Mouse (Mus musculus) hindbrain, embryonic 16.5 days (tissue): ENCODE data around the gene Btbd2. TPM values are rescaled to one million over a fixed set of nuclear protein-coding genes. Genes with fewer than 3 reads are reported as not detected.

Experiments
- ATAC-seq: fragments of 200-750 bp; cut with Nextera tagmentation; 2 replicates; pipeline ENCODE4 v1.8.0; 2017; ENCODE audit warnings: moderate TSS enrichment, moderate library complexity
- H3K27ac ChIP-seq: fragments of 300-500 bp; sonication (generic); 2 replicates; pipeline ENCODE4 v1.5.1; 2014; ENCODE audit warnings: low read depth, mild to moderate bottlenecking, control low read depth, low read length, moderate library complexity
- H3K27me3 ChIP-seq: fragments of 300-500 bp; sonication (generic); replicated peaks from 2 replicates; pipeline ENCODE4 v1.6.1; 2014; ENCODE audit warnings: low read length; ENCODE audit not compliant: control insufficient read depth, insufficient read depth
- H3K36me3 ChIP-seq: fragments of 300-500 bp; sonication (generic); 2 replicates; pipeline ENCODE4 v1.6.1; 2014; ENCODE audit warnings: mild to moderate bottlenecking, low read length, moderate library complexity, mixed read lengths; ENCODE audit not compliant: control insufficient read depth, insufficient read depth
- H3K4me1 ChIP-seq: fragments of 300-500 bp; sonication (generic); 2 replicates; pipeline ENCODE4 v1.6.1; 2014; ENCODE audit warnings: low read depth, low read length; ENCODE audit not compliant: control insufficient read depth, insufficient read depth
- H3K4me2 ChIP-seq: fragments of 300-500 bp; sonication (generic); 2 replicates; pipeline ENCODE4 v1.6.1; 2014; ENCODE audit warnings: mild to moderate bottlenecking, low read length, control low read depth, moderate library complexity
- H3K4me3 ChIP-seq: fragments of 300-500 bp; sonication (generic); 2 replicates; pipeline ENCODE4 v1.5.1; 2014; ENCODE audit warnings: mild to moderate bottlenecking, low read length, control low read depth, moderate library complexity
- H3K9ac ChIP-seq: fragments of 300-500 bp; sonication (generic); 2 replicates; pipeline ENCODE4 v1.6.1; 2014; ENCODE audit warnings: low read depth, mild to moderate bottlenecking, control low read depth, low read length, moderate library complexity
- H3K9me3 ChIP-seq: fragments of 300-500 bp; sonication (generic); 2 replicates; pipeline ENCODE4 v1.6.1; 2014; ENCODE audit warnings: mild to moderate bottlenecking, low read length, moderate library complexity; ENCODE audit not compliant: control insufficient read depth
- WGBS: fragments of 180-500 bp; shearing (Covaris S2); extraction: QIAGEN DNeasy Blood & Tissue Kit; methylation state at CpG from one replicate; pipeline ENCODE4 v1.1.7; 2014; 5-methylcytosine and 5-hydroxymethylcytosine counted together
- polyA plus RNA-seq: library from polyadenylated mRNA; unstranded; fragments of >200 nt; fragmentation: Nextera tagmentation; extraction: Ambion mirVana; gene quantifications from 2 replicates; pipeline ENCODE4 v1.2.1, GENCODE M21; 2015

Btbd2 gene
- polyA plus RNA-seq, 1 experiment from 2014 or later, result 21.2 TPM

- no peak for ATAC-seq
- 60% methylated on average over 5 of the region's 5 CpGs for WGBS
- H3K4me3 ChIP-seq, result peak overlapping the region; percentile 94
- H3K4me1 ChIP-seq, result peaks cover 54% of the 10 kb centered on the region
- peak overlapping the region; percentile 98 for H3K9ac ChIP-seq
- no peaks in the 10 kb centered on the region for H3K27me3 ChIP-seq
- peaks cover 18% of the 10 kb centered on the region for H3K36me3 ChIP-seq
- no peak overlapping the region for H3K27ac ChIP-seq
- peak overlapping the region; percentile 91 for H3K4me2 ChIP-seq
- no peaks in the 10 kb centered on the region for H3K9me3 ChIP-seq
These were observed 17.4 kb upstream of the Btbd2 start for GRCm38 (mm10) chr10:80674161-80674711.

- peak overlapping the region; percentile 98 for H3K9ac ChIP-seq
- no peak overlapping the region for H3K27ac ChIP-seq
- no peaks in the 10 kb centered on the region for H3K27me3 ChIP-seq
- peak overlapping the region; percentile 91 for H3K4me2 ChIP-seq
- H3K4me3 ChIP-seq, result peak overlapping the region; percentile 94; the same call in 1 of the 2 replicates
- H3K36me3 ChIP-seq, result peaks cover 23% of the 10 kb centered on the region
- ATAC-seq, result no peak
- WGBS, result 89% methylated on average over 3 of the region's 3 CpGs
- peaks cover 50% of the 10 kb centered on the region for H3K4me1 ChIP-seq
- no peaks in the 10 kb centered on the region for H3K9me3 ChIP-seq
These were observed 16.8 kb upstream of the Btbd2 start for GRCm38 (mm10) chr10:80673690-80674089.

GRCm38 (mm10) chr10:80671936-80672690, 15.2 kb upstream of the Btbd2 start:
- Histone ChIP-seq H3K4me3 (no peak overlapping the region), H3K4me1 (peaks cover 34% of the 10 kb centered on the region), H3K27ac (no peak overlapping the region), H3K9me3 (no peaks in the 10 kb centered on the region), H3K36me3 (peaks cover 33% of the 10 kb centered on the region), H3K4me2 (no peak overlapping the region), H3K9ac (no peak overlapping the region), H3K27me3 (no peaks in the 10 kb centered on the region)
- no peak for ATAC-seq
- WGBS, result 81% methylated on average over 11 of the region's 11 CpGs

- H3K27me3 ChIP-seq, result no peaks in the 10 kb centered on the region
- H3K36me3 ChIP-seq, result peaks cover 41% of the 10 kb centered on the region
- 93% methylated on average over 4 of the region's 4 CpGs for whole genome bisulfite sequencing
- no peak overlapping the region for H3K9ac ChIP-seq
- H3K4me2 ChIP-seq, result no peak overlapping the region
- no peak overlapping the region for H3K4me3 ChIP-seq
- no peak overlapping the region for H3K27ac ChIP-seq
- H3K9me3 ChIP-seq, result no peaks in the 10 kb centered on the region
- ATAC-seq, result no peak
- H3K4me1 ChIP-seq, result peaks cover 32% of the 10 kb centered on the region
These were observed 14.4 kb upstream of the Btbd2 start for GRCm38 (mm10) chr10:80671251-80671650.

GRCm38 (mm10) chr10:80670531-80670930, 13.7 kb upstream of the Btbd2 start:
- H3K4me3 ChIP-seq, result no peak overlapping the region
- H3K27ac ChIP-seq, result no peak overlapping the region
- no peak overlapping the region for H3K9ac ChIP-seq
- peaks cover 32% of the 10 kb centered on the region for H3K4me1 ChIP-seq
- no peak overlapping the region for H3K4me2 ChIP-seq
- WGBS, result 91% methylated on average over 2 of the region's 2 CpGs
- H3K36me3 ChIP-seq, result peaks cover 46% of the 10 kb centered on the region
- no peaks in the 10 kb centered on the region for H3K27me3 ChIP-seq
- no peaks in the 10 kb centered on the region for H3K9me3 ChIP-seq
- no peak for ATAC-seq

- no peaks in the 10 kb centered on the region for H3K27me3 ChIP-seq
- H3K27ac ChIP-seq, result no peak overlapping the region
- no peak overlapping the region for H3K4me2 ChIP-seq
- H3K9me3 ChIP-seq, result no peaks in the 10 kb centered on the region
- peaks cover 29% of the 10 kb centered on the region for H3K4me1 ChIP-seq
- peaks cover 48% of the 10 kb centered on the region for H3K36me3 ChIP-seq
- ATAC-seq, result no peak
- H3K9ac ChIP-seq, result no peak overlapping the region
- WGBS, result 92% methylated on average over 6 of the region's 7 CpGs
- no peak overlapping the region for H3K4me3 ChIP-seq
These were observed 13.0 kb upstream of the Btbd2 start for GRCm38 (mm10) chr10:80669737-80670485.

GRCm38 (mm10) chr10:80669018-80669417, 12.1 kb upstream of the Btbd2 start:
- no peak overlapping the region for H3K4me3 ChIP-seq
- H3K27me3 ChIP-seq, result no peaks in the 10 kb centered on the region
- peaks cover 20% of the 10 kb centered on the region for H3K4me1 ChIP-seq
- no peak overlapping the region for H3K27ac ChIP-seq
- peaks cover 48% of the 10 kb centered on the region for H3K36me3 ChIP-seq
- H3K9ac ChIP-seq, result no peak overlapping the region
- ATAC-seq, result no peak
- H3K9me3 ChIP-seq, result no peaks in the 10 kb centered on the region
- no peak overlapping the region for H3K4me2 ChIP-seq
- 93% methylated on average over 12 of the region's 12 CpGs for WGBS

GRCm38 (mm10) chr10:80668614-80669013, 11.7 kb upstream of the Btbd2 start:
- H3K4me1 ChIP-seq, result peaks cover 16% of the 10 kb centered on the region
- 76% methylated on average over 11 of the region's 11 CpGs for WGBS
- ATAC-seq, result no peak

GRCm38 (mm10) chr10:80666837-80667412, 10.1 kb upstream of the Btbd2 start:
- Histone ChIP-seq H3K4me2 (no peak overlapping the region), H3K4me1 (peaks cover under 1% of the 10 kb centered on the region), H3K27ac (no peak overlapping the region), H3K4me3 (no peak overlapping the region), H3K9me3 (no peaks in the 10 kb centered on the region), H3K27me3 (no peaks in the 10 kb centered on the region), H3K36me3 (peaks cover 48% of the 10 kb centered on the region), H3K9ac (no peak overlapping the region)
- no peak for ATAC-seq
- WGBS, result 80% methylated on average over 19 of the region's 19 CpGs

More at GRCm38 (mm10) chr10:80668614-80669013, 11.7 kb upstream of the Btbd2 start:
- no peak overlapping the region for H3K4me2 ChIP-seq
- no peaks in the 10 kb centered on the region for H3K27me3 ChIP-seq
- H3K36me3 ChIP-seq, result peaks cover 48% of the 10 kb centered on the region
- no peaks in the 10 kb centered on the region for H3K9me3 ChIP-seq
- H3K27ac ChIP-seq, result no peak overlapping the region
- H3K9ac ChIP-seq, result no peak overlapping the region
- H3K4me3 ChIP-seq, result no peak overlapping the region
